In the genomic region with DNA sequence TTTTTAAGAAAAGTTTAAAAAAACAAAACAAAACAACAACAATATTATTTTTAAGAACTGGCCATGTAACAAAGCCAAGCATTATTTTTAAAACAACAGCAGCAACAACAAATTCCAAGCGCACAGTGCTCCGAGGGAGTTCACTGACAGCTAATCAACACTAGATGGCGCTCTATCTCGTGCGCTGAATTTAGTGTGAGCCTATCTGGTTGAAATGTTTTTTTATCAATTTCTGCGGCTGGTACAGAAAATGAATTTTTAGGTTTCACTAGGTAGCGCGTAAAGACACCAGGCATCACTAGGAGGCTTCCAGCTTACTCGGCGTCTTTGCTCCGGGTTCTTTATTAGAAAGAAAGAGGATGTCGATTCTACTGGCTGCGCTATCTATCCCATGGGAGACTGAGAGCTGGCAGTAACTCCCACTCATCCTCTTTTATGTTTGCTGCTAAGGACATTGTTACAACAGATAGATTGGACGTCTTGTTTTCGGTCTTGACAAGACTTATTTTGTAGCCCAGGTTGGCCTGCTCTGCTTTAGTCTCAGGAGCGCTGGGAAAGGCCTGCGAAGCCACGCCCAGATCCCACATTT, we compare ENCODE assay signal across 8 mouse cellular contexts. TPM values are rescaled to one million over a fixed set of nuclear protein-coding genes. Genes with fewer than 3 reads are reported as not detected.
DNase-seq lines count a peak whose midpoint lies in the region; ATAC-seq and TF ChIP-seq lines count a peak whose summit lies in the region.

No protein-coding gene starts in this region.

- no peaks in the 10 kb centered on the region for H3K36me3 ChIP-seq in intestine, postnatal 0 days (ENCODE audit: control insufficient read depth, insufficient read depth)
- no peaks in the 10 kb centered on the region for H3K36me3 ChIP-seq in intestine, embryonic 16.5 days (ENCODE audit: control insufficient read depth, insufficient read depth, low read length)
- no peaks in the 10 kb centered on the region for H3K36me3 ChIP-seq in limb, embryonic 14.5 days (ENCODE audit: control insufficient read depth, insufficient read depth, low read length)
- H3K36me3 ChIP-seq in midbrain, postnatal 0 days (ENCODE audit: insufficient read depth, low read length), result no peaks in the 10 kb centered on the region

- WGBS in intestine, postnatal 0 days, result 46% methylated on average over 18 of the region's 18 CpGs
- WGBS in intestine, embryonic 16.5 days, result 45% methylated on average over 18 of the region's 18 CpGs
- WGBS in limb, embryonic 14.5 days, result 47% methylated on average over 18 of the region's 18 CpGs
- WGBS in midbrain, postnatal 0 days, result 33% methylated on average over 18 of the region's 18 CpGs

- peak; percentile 90 for TF ChIP-seq CTCF in intestine, postnatal 0 days (IDR thresholded peaks at IDR 0.05; ENCODE audit: low read depth)
- TF ChIP-seq CTCF in Patski (IDR thresholded peaks at IDR 0.05), result peak; percentile 70
- TF ChIP-seq CTCF in midbrain, postnatal 0 days (IDR thresholded peaks at IDR 0.05), result peak; percentile 95

- intact Hi-C loops in gastrocnemius, postnatal 14 days (cut with DNase I; ENCODE audit: low total_unique reads), result loop anchor here (5.0 to 10.0 kb wide), 2 partner anchors 166 to 203 kb away; no protein-coding TSS in a partner anchor

- H3K4me3 ChIP-seq in intestine, postnatal 0 days (ENCODE audit: low read depth, low read length), result no peak overlapping the region
- no peak overlapping the region for H3K4me3 ChIP-seq in intestine, embryonic 16.5 days (ENCODE audit: low read length)
- no peak overlapping the region for H3K4me3 ChIP-seq in limb, embryonic 14.5 days (replicated peaks; ENCODE audit: low read length)
- H3K4me3 ChIP-seq in midbrain, postnatal 0 days (ENCODE audit: low read depth, low read length), result no peak overlapping the region

- H3K4me2 ChIP-seq in intestine, postnatal 0 days (replicated peaks; ENCODE audit: low read depth), result no peak overlapping the region
- no peak overlapping the region for H3K4me2 ChIP-seq in intestine, embryonic 16.5 days (ENCODE audit: low read depth, low read length)
- no peak overlapping the region for H3K4me2 ChIP-seq in limb, embryonic 14.5 days (replicated peaks; ENCODE audit: low read depth, low read length, severe bottlenecking)
- peak overlapping the region; percentile 29; the same call in 1 of the 2 replicates for H3K4me2 ChIP-seq in midbrain, postnatal 0 days (ENCODE audit: low read depth, low read length, poor library complexity, severe bottlenecking)

- no peaks in the 10 kb centered on the region for H3K9me3 ChIP-seq in intestine, postnatal 0 days (ENCODE audit: control insufficient read depth)
- H3K9me3 ChIP-seq in intestine, embryonic 16.5 days (ENCODE audit: control insufficient read depth, low read length), result peaks cover 5% of the 10 kb centered on the region; the same call in 1 of the 2 replicates
- H3K9me3 ChIP-seq in limb, embryonic 14.5 days (ENCODE audit: control insufficient read depth, low read length), result no peaks in the 10 kb centered on the region
- H3K9me3 ChIP-seq in midbrain, postnatal 0 days (ENCODE audit: low read length), result no peaks in the 10 kb centered on the region

- no peak overlapping the region for H3K9ac ChIP-seq in intestine, postnatal 0 days (ENCODE audit: low read depth, low read length)
- no peak overlapping the region for H3K9ac ChIP-seq in intestine, embryonic 16.5 days (ENCODE audit: low read depth, low read length)
- H3K9ac ChIP-seq in limb, embryonic 14.5 days (ENCODE audit: low read depth, low read length, severe bottlenecking), result no peak overlapping the region
- H3K9ac ChIP-seq in midbrain, postnatal 0 days (replicated peaks; ENCODE audit: low read length, poor library complexity, severe bottlenecking), result no peak overlapping the region

- H3K4me1 ChIP-seq in intestine, postnatal 0 days (replicated peaks; ENCODE audit: control insufficient read depth, insufficient read depth, low read length), result no peaks in the 10 kb centered on the region
- no peaks in the 10 kb centered on the region for H3K4me1 ChIP-seq in intestine, embryonic 16.5 days (ENCODE audit: control insufficient read depth, insufficient read depth, low read length)
- no peaks in the 10 kb centered on the region for H3K4me1 ChIP-seq in limb, embryonic 14.5 days (ENCODE audit: control insufficient read depth, insufficient read depth, low read length)
- H3K4me1 ChIP-seq in midbrain, postnatal 0 days (ENCODE audit: insufficient read depth, low read length), result no peaks in the 10 kb centered on the region

- no peak overlapping the region for H3K27ac ChIP-seq in intestine, postnatal 0 days (ENCODE audit: low read depth, low read length)
- H3K27ac ChIP-seq in intestine, embryonic 16.5 days (ENCODE audit: low read length), result no peak overlapping the region
- no peak overlapping the region for H3K27ac ChIP-seq in limb, embryonic 14.5 days (replicated peaks; ENCODE audit: low read depth, low read length)
- no peak overlapping the region for H3K27ac ChIP-seq in midbrain, postnatal 0 days (ENCODE audit: low read depth, low read length)

- TF ChIP-seq POLR2A in limb, embryonic 14.5 days (IDR thresholded peaks at IDR 0.05; ENCODE audit: borderline replicate concordance, extremely low read depth, insufficient read depth, insufficient read length), result no peak

- POLR2A ChIA-PET in Patski (lab: Charles Lee), result interaction anchor here (0.8 kb wide), 1 partner anchor 202 kb away, joined by 3 read pairs; no protein-coding TSS in a partner anchor

- ATAC-seq in intestine, postnatal 0 days, result no peak
- ATAC-seq in intestine, embryonic 16.5 days, result no peak
- ATAC-seq in Patski, result no peak
- no peak for ATAC-seq in limb, embryonic 14.5 days (ENCODE audit: low FRiP score, low read depth)
- no peak for ATAC-seq in midbrain, postnatal 0 days (ENCODE audit: low FRiP score)

- no peak for DNase-seq in Patski (ENCODE audit: low read depth, low spot score)
- DNase-seq in cerebellum, postnatal 10 days, result peak; percentile 64 to 74
- peak; percentile 43 for DNase-seq in heart, postnatal 4 days
- DNase-seq in limb, embryonic 14.5 days (ENCODE audit: low spot score), result peak; percentile 72
- DNase-seq in midbrain, postnatal 0 days (ENCODE audit: low spot score), result peak; percentile 80
- DNase-seq in gastrocnemius, postnatal 14 days, result no peak

- CTCF ChIA-PET in Patski (lab: Charles Lee), result interaction anchor here (1.0 to 1.9 kb wide), 5 partner anchors 9 to 201 kb away, joined by 3 to 5 read pairs (median 4); no protein-coding TSS in a partner anchor

- in situ Hi-C loops in Patski (cut with MboI; ENCODE audit: low pct_unique_long_range_greater_than_20kb), result no loop called here

- no peaks in the 10 kb centered on the region for H3K27me3 ChIP-seq in intestine, postnatal 0 days (replicated peaks; ENCODE audit: control insufficient read depth, insufficient read depth, low read length)
- H3K27me3 ChIP-seq in intestine, embryonic 16.5 days (replicated peaks; ENCODE audit: control insufficient read depth, insufficient read depth, low read length), result no peaks in the 10 kb centered on the region
- H3K27me3 ChIP-seq in Patski, result no peaks in the 10 kb centered on the region
- no peaks in the 10 kb centered on the region for H3K27me3 ChIP-seq in limb, embryonic 14.5 days (ENCODE audit: control insufficient read depth, insufficient read depth, low read length)
- H3K27me3 ChIP-seq in midbrain, postnatal 0 days (ENCODE audit: insufficient read depth, low read length), result no peaks in the 10 kb centered on the region

RNA-seq across cellular contexts. Expression of gene Snrpf, which starts 22.0 kb away (rescaled TPM):
- polyA plus RNA-seq in intestine, postnatal 0 days (2015; fragmentation: Nextera tagmentation; extraction: Ambion mirVana), result 56.1 and 57.9 TPM in 2 replicates
- polyA plus RNA-seq in intestine, embryonic 16.5 days (2015; fragmentation: Nextera tagmentation; extraction: Ambion mirVana), result 88.2 and 94.6 TPM in 2 replicates
- polyA plus RNA-seq in Patski (2021), result 55.6 TPM
- 10 to 100 TPM; 20.3 to 21.3 TPM for total RNA-seq in heart, postnatal 4 days (2021)
- polyA plus RNA-seq in limb, embryonic 14.5 days (2012; rRNA removed), result 145 and 181 TPM in 2 replicates
- 125 and 129 TPM in 2 replicates for polyA plus RNA-seq in limb, embryonic 14.5 days (2014; fragmentation: Nextera tagmentation; extraction: Ambion mirVana)
- total RNA-seq in midbrain, postnatal 0 days (2014; rRNA removed), result 22.2 and 34.8 TPM in 2 replicates
- 50.5 and 50.7 TPM in 2 replicates for polyA plus RNA-seq in midbrain, postnatal 0 days (2015; fragmentation: Nextera tagmentation; extraction: Ambion mirVana)
- 10 to 100 TPM in 1 of 2 experiments, 1 to 10 TPM in 1; 9.9 to 10.4 TPM for total RNA-seq in gastrocnemius, postnatal 14 days (2021)

RNA-seq across cellular contexts. Expression of gene Ntn4, which starts 29.0 kb away (rescaled TPM):
- polyA plus RNA-seq in intestine, postnatal 0 days (2015; fragmentation: Nextera tagmentation; extraction: Ambion mirVana), result 0.10 and 0.25 TPM in 2 replicates
- polyA plus RNA-seq in intestine, embryonic 16.5 days (2015; fragmentation: Nextera tagmentation; extraction: Ambion mirVana), result 0.22 and 0.23 TPM in 2 replicates
- polyA plus RNA-seq in Patski (2021), result 159 TPM
- 10 to 100 TPM; 41.3 to 43.2 TPM for total RNA-seq in heart, postnatal 4 days (2021)
- 3.6 and 4.0 TPM in 2 replicates for polyA plus RNA-seq in limb, embryonic 14.5 days (2012; rRNA removed)
- polyA plus RNA-seq in limb, embryonic 14.5 days (2014; fragmentation: Nextera tagmentation; extraction: Ambion mirVana), result 1.3 and 1.4 TPM in 2 replicates
- 4.6 and 5.2 TPM in 2 replicates for total RNA-seq in midbrain, postnatal 0 days (2014; rRNA removed)
- polyA plus RNA-seq in midbrain, postnatal 0 days (2015; fragmentation: Nextera tagmentation; extraction: Ambion mirVana), result 0.50 and 0.64 TPM in 2 replicates
- 1 to 10 TPM; 8.9 to 9.3 TPM for total RNA-seq in gastrocnemius, postnatal 14 days (2021)

Comparison
In these comparisons a context has a peak if more than half of its experiments do, and no peak if none do; other contexts are left out.
1. DNase-seq: peak in cerebellum, postnatal 10 days (2 of 2), heart, postnatal 4 days (single experiment), limb, embryonic 14.5 days (single experiment) and midbrain, postnatal 0 days (single experiment); none in Patski (single experiment) and gastrocnemius, postnatal 14 days (single experiment).
2. RNA of gene Ntn4, which starts 29.0 kb away (polyA plus RNA-seq): 159 TPM in Patski (single experiment); 1.3 to 4.0 TPM in limb, embryonic 14.5 days, 0.50 to 0.64 TPM in midbrain, postnatal 0 days, 0.22 to 0.23 TPM in intestine, embryonic 16.5 days and 0.10 to 0.25 TPM in intestine, postnatal 0 days; every median in the first group is over 10 times any median in the second.
3. Peak in every context shown above with its lines, with median percentiles within 50 percentile points of each other: CTCF ChIP-seq.